Mouse (Mus musculus): Measurements from ENCODE around the gene Cdk7. TPM values are rescaled to one million over a fixed set of nuclear protein-coding genes. Genes with fewer than 3 reads are reported as not detected.

The Cdk7 gene
- polyA plus RNA-seq, 2 experiments, result 16.6 to 40.2 TPM

DNA sequence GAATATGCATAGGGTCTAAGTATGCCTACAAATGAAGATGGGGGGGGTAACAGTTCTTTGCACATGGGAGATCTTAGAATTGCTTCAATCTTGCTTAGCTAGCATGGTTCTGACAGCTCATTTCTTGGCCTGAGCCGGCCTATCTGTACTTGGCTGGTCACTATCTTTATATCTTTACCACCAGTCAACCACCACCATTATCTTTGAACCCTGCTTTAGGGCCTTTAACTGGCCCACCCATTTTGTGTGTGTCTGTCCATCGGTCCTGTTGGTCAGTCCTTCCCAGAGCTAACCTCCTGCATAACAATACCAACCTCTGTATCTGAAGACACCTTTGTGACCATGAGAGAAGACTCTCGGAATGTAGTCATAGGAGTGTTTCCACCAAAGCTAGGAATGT lies 20.7 kb upstream of the Cdk7 start:
- peak overlapping the region; percentile 19 for H3K27ac ChIP-seq
- 0 out of 2 replicates have a peak overlapping the region, but pooled peaks have one; percentile 3 for H3K4me2 ChIP-seq (ENCODE audit: low read depth)
- no peak for TF ChIP-seq CTCF (IDR thresholded peaks at IDR 0.05; ENCODE audit: low read depth)
- TF ChIP-seq EP300 (IDR thresholded peaks at IDR 0.05; ENCODE audit: low read depth), result no peak; the same call in 1 of the 2 replicates
- WGBS (ENCODE audit: insufficient replicate concordance), result 31% methylated on average over 3 of the region's 3 CpGs
- H3K9me3 ChIP-seq (ENCODE audit: control insufficient read depth, low read length), result no peaks in the 10 kb centered on the region
- ATAC-seq (ENCODE audit: insufficient read depth) (peak; percentile 44), DNase-seq (ENCODE audit: low read depth in 3 of 3, low spot score in 3 of 3) (no peak)
- no peak overlapping the region for H3K4me3 ChIP-seq (ENCODE audit: insufficient read depth in 1 of 2, low read depth in 2 of 2, low read length in 2 of 2)
- no peaks in the 10 kb centered on the region for H3K27me3 ChIP-seq (ENCODE audit: control insufficient read depth, insufficient read depth, low read length)
- peaks cover 32 to 51% of the 10 kb centered on the region in 2 experiments for H3K4me1 ChIP-seq (replicated peaks; ENCODE audit: control insufficient read depth in 2 of 2, insufficient read depth in 2 of 2, low read length in 1 of 2)
- H3K36me3 ChIP-seq (replicated peaks; ENCODE audit: control insufficient read depth, insufficient read depth, low read depth), result no peaks in the 10 kb centered on the region
- H3K9ac ChIP-seq (replicated peaks), result peak overlapping the region; percentile 40

- Histone ChIP-seq H3K9ac (replicated peaks) (peak overlapping the region; percentile 40; the same call in 1 of the 2 replicates), H3K4me1 (replicated peaks; ENCODE audit: control insufficient read depth in 2 of 2, insufficient read depth in 2 of 2, low read length in 1 of 2) (peaks cover 32 to 52% of the 10 kb centered on the region in 2 experiments), H3K36me3 (replicated peaks; ENCODE audit: control insufficient read depth, insufficient read depth, low read depth) (no peaks in the 10 kb centered on the region), H3K27ac (peak overlapping the region; percentile 19), H3K4me3 (ENCODE audit: insufficient read depth in 1 of 2, low read depth in 2 of 2, low read length in 2 of 2) (no peak overlapping the region), H3K9me3 (ENCODE audit: control insufficient read depth, low read length) (no peaks in the 10 kb centered on the region), H3K27me3 (ENCODE audit: control insufficient read depth, insufficient read depth, low read length) (no peaks in the 10 kb centered on the region), H3K4me2 (ENCODE audit: low read depth) (peak overlapping the region; percentile 3; the same call in 1 of the 2 replicates)
- peak; percentile 16; the same call in 1 of the 2 replicates for ATAC-seq (ENCODE audit: insufficient read depth)
- TF ChIP-seq CTCF (IDR thresholded peaks at IDR 0.05; ENCODE audit: low read depth), result no peak
- peak; percentile 44 for TF ChIP-seq EP300 (IDR thresholded peaks at IDR 0.05; ENCODE audit: low read depth)
- WGBS (ENCODE audit: insufficient replicate concordance), result 20% methylated on average over 5 of the region's 5 CpGs
- no peak for DNase-seq (ENCODE audit: low read depth in 3 of 3, low spot score in 3 of 3)
Measured at GRCm38 (mm10) chr13:100750799-100751198, 20.1 kb upstream of the Cdk7 start.

GRCm38 (mm10) chr13:100748638-100749037 lies 17.9 kb upstream of the Cdk7 start:
- ATAC-seq (ENCODE audit: insufficient read depth), result no peak
- no peak overlapping the region for H3K27ac ChIP-seq
- WGBS (ENCODE audit: insufficient replicate concordance), result 46% methylated on average over 8 of the region's 8 CpGs
- no peaks in the 10 kb centered on the region for H3K36me3 ChIP-seq (replicated peaks; ENCODE audit: control insufficient read depth, insufficient read depth, low read depth)
- no peak overlapping the region for H3K4me2 ChIP-seq (ENCODE audit: low read depth)
- no peak for DNase-seq (ENCODE audit: low read depth in 3 of 3, low spot score in 3 of 3)
- H3K9ac ChIP-seq (replicated peaks), result no peak overlapping the region
- no peaks in the 10 kb centered on the region for H3K27me3 ChIP-seq (ENCODE audit: control insufficient read depth, insufficient read depth, low read length)
- no peak overlapping the region for H3K4me3 ChIP-seq (ENCODE audit: insufficient read depth in 1 of 2, low read depth in 2 of 2, low read length in 2 of 2)
- no peak for TF ChIP-seq EP300 (IDR thresholded peaks at IDR 0.05; ENCODE audit: low read depth)
- no peak for TF ChIP-seq CTCF (IDR thresholded peaks at IDR 0.05; ENCODE audit: low read depth)
- no peaks in the 10 kb centered on the region for H3K9me3 ChIP-seq (ENCODE audit: control insufficient read depth, low read length)
- peaks cover 37 to 58% of the 10 kb centered on the region in 2 experiments for H3K4me1 ChIP-seq (replicated peaks; ENCODE audit: control insufficient read depth in 2 of 2, insufficient read depth in 2 of 2, low read length in 1 of 2)

DNA sequence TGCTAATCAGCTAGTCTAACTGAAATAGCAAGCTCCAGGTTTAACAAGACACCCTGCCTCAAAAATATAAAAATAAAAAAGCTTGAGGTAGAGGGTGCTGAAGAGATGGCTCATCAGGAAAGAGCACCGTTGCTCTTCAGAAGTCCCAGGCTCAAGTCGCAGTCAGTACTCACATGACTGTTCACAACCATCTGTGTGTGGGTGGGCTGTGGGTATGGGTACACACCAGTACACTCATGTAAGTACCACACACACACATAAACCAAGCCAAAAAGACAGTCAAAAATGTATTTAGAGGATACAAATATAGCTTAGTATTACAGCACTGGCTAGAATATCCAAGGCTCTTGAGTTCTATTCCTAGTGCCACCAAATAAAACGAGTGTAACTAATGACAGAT lies 15.4 kb upstream of the Cdk7 start:
- 79% methylated on average over 3 of the region's 3 CpGs for WGBS (ENCODE audit: insufficient replicate concordance)
- DNase-seq (ENCODE audit: low read depth in 3 of 3, low spot score in 3 of 3) (no peak), ATAC-seq (ENCODE audit: insufficient read depth) (no peak)
- Histone ChIP-seq H3K9ac (replicated peaks) (no peak overlapping the region), H3K4me2 (ENCODE audit: low read depth) (no peak overlapping the region), H3K27ac (no peak overlapping the region), H3K9me3 (ENCODE audit: control insufficient read depth, low read length) (no peaks in the 10 kb centered on the region), H3K36me3 (replicated peaks; ENCODE audit: control insufficient read depth, insufficient read depth, low read depth) (no peaks in the 10 kb centered on the region), H3K4me1 (replicated peaks; ENCODE audit: control insufficient read depth in 2 of 2, insufficient read depth in 2 of 2, low read length in 1 of 2) (peaks cover 27 to 52% of the 10 kb centered on the region in 2 experiments), H3K27me3 (ENCODE audit: control insufficient read depth, insufficient read depth, low read length) (no peaks in the 10 kb centered on the region), H3K4me3 (ENCODE audit: insufficient read depth in 1 of 2, low read depth in 2 of 2, low read length in 2 of 2) (no peak overlapping the region)
- TF ChIP-seq CTCF (IDR thresholded peaks at IDR 0.05; ENCODE audit: low read depth) (no peak), EP300 (IDR thresholded peaks at IDR 0.05; ENCODE audit: low read depth) (no peak)

DNA sequence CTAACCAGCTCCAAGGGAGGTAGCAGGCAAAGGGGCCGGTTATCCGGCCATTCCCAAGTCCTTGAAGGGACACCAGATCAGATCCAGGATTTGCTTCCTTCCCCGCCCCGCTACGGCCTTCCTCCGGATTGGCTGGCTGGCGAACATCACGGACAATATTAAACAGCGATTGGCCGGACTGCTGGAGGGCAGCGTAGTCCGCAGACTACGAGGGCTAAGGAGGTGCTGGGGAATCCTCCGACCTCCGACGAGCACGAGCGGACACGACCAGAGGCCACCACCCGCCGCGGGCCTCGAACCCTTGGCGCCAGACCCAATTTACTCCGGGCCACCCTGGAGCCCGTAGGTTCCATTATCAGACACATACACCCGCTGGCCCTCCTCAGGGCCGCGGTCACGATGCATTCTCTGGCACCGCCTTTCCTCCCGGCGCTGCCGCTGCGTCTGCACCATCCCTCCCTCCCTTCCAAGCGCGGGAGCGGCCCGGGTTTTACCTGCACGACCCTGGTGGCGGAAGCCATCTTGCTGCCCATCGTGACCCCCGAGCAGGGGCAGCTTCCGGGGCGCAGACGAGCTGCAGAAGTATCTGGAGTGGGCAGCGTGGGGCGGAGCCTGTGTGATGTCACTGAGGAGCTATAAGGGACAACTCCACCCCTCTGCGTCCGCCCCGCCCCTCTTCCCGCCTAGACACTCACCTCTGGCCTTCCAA lies 13.5 kb upstream of the Cdk7 start, which contains the start of gene Mrps36:
Gene Mrps36, minus strand, starts transcription at position 624 of the 709 bp plus-strand sequence.
- ATAC-seq (ENCODE audit: insufficient read depth), result peak; percentile 90
- H3K9me3 ChIP-seq (ENCODE audit: control insufficient read depth, low read length), result no peaks in the 10 kb centered on the region
- 1% methylated on average over 52 of the region's 52 CpGs for WGBS (ENCODE audit: insufficient replicate concordance)

More for the DNA sequence above, 13.5 kb upstream of the Cdk7 start, which contains the start of gene Mrps36:
- Histone ChIP-seq H3K4me2 (ENCODE audit: low read depth) (peak within 1 kb of the TSS; percentile 84), H3K4me3 (ENCODE audit: insufficient read depth in 1 of 2, low read depth in 2 of 2, low read length in 2 of 2) (peak within 1 kb of the TSS; percentile 72 to 81), H3K27me3 (ENCODE audit: control insufficient read depth, insufficient read depth, low read length) (no peaks in the 10 kb centered on the region), H3K27ac (peak within 1 kb of the TSS; percentile 76), H3K36me3 (replicated peaks; ENCODE audit: control insufficient read depth, insufficient read depth, low read depth) (peaks cover 3% of the 10 kb centered on the region), H3K9ac (replicated peaks) (peak within 1 kb of the TSS; percentile 77), H3K4me1 (replicated peaks; ENCODE audit: control insufficient read depth in 2 of 2, insufficient read depth in 2 of 2, low read length in 1 of 2) (peaks cover 13 to 40% of the 10 kb centered on the region in 2 experiments)
- TF ChIP-seq EP300 (IDR thresholded peaks at IDR 0.05; ENCODE audit: low read depth), result no peak
- TF ChIP-seq CTCF (IDR thresholded peaks at IDR 0.05; ENCODE audit: low read depth), result peak; percentile 23; the same call in 1 of the 2 replicates
- peak; percentile 88 to 92 (median 90) for DNase-seq (ENCODE audit: low read depth in 3 of 3, low spot score in 3 of 3)

All from liver, embryonic 14.5 days (tissue).